Mouse (Mus musculus): ENCODE measurements around the gene Rnf44.
A peak's percentile ranks its signal among the peaks of the same experiment; 100 is the strongest.

The Rnf44 gene

DNA sequence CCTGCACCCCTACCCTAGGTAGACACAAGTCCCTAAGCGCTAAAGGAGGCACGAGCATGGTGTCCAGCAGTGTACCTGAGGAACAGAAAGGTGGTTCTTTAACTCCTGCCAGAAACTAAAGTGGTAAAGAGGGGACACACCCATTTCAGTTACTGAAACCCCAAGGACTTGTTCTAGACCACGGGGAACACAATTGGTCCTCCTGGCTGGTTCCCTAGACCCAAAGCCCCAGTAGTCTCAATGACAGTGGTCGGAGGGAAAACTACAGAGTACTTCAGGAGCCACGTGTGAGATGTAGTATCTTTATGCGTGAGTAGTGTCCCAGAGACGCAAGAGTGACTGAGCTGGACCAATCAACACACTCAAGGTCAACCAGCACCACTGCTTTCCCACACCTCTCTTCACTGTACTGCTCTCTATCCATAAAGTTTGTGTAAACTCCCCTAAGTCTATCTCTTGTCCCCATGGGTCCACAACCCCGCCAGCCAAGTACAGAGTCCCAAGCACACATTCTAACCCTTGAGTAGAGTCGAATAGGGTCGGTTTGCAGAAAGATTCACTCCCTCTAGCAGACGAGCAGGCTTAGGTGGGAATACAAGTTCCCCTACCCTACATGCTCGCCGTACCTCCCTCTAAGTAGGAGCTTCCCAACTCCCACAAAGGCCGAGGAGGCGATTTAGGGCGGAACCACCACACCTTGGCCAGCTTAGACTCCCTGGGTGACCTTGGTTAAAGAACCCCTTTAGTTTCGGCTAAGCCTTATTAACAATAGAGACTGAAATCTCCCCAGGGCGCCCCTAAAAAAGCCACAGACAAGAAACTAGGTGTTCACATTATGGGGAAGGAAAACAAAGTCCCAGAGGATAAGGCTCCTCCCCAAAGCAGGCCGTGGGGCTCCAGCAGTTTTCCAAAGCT is 7.3 kb downstream of the Rnf44 start:
- no peak for DNase-seq (ENCODE audit: low spot score)

DNA sequence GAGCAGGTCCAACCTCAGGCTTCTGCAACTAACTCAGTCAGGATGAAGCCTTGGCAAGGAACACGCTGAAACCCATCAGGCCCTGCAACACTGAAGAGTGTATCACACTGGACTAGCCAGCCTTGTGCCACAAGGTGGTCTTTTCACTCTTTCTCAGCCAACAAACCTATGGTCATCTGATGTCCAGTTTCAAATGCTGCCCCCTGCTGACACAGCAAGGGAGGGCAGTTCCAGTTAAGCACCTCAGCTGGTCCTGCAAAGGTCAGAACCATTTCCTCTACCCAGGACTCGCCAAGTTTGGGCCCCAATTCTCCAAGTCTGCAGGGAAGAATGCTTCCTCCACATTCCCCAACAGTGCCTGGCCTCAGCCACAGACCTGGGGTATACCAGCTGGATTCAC is 8.5 kb downstream of the Rnf44 start:
- no peak for DNase-seq (ENCODE audit: low spot score)

DNA sequence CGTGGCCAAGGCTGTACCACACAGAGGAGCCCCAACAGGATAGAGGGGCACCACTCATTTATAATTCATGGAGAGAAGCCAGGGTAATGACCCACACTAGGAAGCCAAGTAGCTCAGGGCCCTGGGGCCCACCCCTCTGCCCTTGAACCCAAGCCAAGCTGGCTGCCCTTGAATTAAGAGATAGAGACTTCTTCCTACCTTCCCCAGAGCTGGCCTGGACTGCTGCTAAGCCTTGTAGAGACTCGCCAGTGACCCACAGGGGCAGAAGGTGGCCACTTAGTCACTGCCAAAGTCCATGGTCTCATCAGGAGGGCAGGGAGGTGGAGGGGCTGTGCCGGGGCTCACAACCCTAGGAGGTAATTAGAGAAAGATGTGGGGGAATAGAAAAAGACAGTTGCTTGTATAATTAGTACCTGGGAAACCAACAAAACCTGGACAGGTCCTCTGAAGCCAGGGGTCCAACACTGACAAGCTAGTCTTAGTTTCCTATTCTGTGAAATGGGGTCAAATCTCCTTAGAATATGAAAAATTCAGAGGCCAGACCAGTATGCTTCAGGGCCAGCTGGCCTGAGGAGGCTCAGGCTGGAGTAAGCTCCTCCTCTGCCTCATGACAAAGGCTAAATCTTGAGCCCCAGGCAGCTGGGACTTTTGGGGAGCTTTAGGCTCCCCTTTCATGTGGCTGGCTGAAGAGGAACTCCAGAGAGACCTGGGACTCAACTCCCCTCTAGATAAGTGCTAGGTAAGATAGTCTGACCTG is 9.4 kb downstream of the Rnf44 start:
- DNase-seq (ENCODE audit: low spot score) = peak; percentile 61

DNA sequence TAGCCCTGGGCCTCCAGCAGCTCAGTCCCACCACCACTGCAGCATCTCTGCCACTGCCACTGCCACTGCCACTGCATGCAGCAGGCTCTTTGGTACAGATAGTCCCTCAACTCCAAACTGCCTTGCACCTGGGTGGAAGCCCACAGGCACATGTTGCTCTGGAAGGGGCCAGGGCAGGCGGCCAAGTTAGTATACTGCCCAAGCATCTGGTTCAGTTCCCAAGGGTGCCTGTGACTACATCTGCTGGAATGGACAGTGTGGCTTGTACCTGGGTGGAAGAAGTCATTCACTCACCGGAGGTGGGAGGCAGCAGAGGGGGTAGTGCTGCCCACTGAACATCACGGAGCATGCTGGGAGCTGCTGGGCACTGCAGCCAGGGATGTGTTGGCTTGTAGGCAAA is 10.4 kb downstream of the Rnf44 start:
- no peak for DNase-seq (ENCODE audit: low spot score)

DNA sequence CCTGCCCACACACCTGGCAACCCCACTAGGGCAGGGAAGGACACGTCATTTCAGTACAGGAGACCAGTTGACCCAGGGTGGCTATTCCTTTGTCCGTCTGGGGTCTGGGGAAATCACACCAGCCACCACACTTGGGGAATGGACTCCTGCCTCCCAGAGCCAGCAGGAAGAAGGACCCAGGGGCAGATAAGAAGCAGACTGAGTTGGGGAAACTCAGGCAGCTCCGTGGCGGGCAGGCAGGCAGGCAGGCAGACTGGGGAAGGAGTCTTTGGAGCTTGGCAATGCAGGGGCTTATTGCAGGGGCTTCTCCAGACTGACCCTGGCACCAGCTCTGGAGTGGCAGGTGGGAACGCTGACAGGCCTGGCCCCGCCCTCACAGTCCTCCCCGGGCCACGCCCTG is 12.4 kb downstream of the Rnf44 start:
- no peak for DNase-seq (ENCODE audit: low spot score)

DNA sequence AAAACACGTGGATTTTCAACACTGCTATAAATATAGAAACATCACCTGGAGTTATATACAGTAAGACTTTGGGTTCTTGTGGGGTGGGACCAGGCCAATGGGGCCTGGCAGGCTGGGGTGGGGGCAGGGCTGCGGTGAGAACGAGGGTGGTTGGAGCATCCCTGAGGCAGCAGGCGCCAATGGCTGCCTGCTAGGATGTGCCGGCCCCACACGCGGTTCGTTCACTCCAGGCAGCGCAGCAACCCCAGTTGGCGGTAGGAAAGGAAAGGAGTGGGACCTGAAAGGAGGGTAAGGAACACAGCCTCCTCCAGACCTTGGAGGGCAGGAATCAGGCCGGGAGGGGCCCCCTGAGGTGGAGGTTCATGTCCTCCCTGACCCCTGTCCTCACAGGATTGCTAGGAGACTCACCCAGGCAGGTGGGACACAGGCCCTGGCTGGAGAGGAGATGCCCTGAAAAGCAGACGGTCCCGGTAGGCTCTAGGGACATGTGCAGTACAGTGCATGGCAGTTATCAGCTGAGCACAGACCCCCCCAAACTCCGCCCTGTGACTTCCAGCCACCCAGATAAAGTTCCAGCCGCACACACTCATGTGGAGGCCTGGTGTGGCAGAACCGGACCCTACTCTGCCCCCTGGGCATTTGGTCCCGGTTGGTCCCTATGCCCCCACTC is 13.4 kb downstream of the Rnf44 start:
- DNase-seq (ENCODE audit: low spot score) = no peak

DNA sequence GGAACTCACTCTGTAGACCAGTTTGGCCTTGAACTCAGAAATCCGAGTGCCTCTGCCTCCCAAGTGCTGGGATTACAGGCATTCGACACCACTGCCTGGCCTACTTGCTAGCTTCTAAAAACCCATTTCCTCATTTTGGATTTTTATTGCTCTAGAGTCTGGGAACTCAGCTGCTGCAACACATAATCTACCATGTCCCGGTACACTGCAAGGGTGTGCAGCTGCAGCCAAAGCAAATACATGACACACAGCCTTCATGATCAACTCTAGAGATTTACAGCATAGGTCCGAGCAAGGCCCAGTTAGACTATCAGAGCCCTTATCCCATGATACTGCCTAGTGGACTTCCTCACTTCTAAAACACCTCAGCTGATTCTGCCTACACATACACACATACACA is 15.4 kb downstream of the Rnf44 start:
- DNase-seq (ENCODE audit: low spot score) = no peak

DNA sequence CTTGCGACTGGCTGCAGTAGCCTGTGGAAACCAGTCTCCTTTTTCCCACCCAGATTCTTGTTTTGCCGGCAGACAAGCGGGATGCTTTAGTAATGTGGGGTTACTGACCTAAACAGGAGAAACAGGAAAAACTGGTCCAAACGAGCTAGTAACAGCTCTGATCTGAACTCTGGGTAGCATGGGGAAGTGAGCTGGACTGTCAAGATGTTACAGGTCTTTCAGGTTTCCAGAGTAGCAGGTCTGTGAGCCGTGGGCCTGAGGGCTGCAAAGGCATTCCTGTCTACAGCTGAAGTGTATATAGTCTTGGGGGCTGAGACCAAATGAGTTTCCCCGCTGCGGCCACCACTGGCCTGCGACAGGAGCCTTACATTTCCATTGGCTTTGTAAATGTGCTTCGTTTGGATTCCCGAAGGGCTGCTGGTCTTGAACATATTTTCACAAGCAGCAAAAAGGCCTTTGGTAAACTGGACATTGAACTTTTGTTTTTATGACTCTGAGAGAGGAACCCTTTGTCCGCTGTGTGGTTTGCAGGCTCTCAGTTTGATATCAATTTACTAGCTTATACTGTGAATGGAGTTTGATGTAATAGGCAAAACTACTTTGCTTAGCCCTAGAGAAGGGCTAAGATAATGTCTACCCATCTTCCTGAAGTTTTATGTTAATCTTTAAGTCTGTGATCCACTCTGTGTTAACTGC is 17.7 kb downstream of the Rnf44 start:
- no peak for DNase-seq (ENCODE audit: low spot score)

DNA sequence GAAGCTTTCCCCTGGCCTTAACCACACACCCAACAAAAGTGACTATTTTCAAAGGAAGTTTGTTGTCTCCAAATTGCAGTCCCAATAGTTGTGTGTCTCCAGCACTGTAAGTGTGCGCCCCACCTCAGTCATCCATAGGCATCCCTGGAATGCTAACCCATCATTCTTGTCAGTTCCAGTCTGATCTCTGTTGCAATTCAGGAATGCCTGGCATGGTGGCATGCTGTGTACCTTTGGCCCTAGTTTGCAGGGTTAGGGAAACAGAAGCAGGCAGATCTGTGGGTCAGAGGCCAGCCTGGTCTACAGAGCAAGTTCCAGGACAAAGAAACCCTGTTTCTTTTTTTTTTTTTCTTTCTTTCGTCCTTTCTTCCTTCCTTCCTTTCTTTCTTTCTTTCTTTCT is 23.2 kb downstream of the Rnf44 start:
- no peak for DNase-seq (ENCODE audit: low spot score)

DNA sequence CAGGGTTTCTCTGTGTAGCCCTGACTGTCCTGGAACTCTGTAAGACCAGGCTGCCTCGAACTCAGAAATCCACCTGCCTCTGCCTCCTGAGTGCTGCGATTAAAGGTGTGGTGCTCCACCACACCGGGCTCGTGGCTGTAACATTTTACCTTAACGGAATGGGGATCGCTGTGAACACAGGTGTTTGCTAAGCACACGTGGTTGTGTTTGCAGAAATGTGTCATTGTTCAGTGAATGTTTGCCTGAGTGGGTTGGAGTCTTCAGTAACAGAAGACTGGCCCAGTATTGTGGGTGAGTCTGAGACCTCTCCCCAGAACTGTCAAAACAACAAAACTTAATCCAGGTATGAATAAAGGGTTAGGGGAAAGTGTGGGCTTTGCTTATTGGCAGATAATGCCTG is 28.6 kb downstream of the Rnf44 start:
- DNase-seq (ENCODE audit: low spot score) = no peak

DNA sequence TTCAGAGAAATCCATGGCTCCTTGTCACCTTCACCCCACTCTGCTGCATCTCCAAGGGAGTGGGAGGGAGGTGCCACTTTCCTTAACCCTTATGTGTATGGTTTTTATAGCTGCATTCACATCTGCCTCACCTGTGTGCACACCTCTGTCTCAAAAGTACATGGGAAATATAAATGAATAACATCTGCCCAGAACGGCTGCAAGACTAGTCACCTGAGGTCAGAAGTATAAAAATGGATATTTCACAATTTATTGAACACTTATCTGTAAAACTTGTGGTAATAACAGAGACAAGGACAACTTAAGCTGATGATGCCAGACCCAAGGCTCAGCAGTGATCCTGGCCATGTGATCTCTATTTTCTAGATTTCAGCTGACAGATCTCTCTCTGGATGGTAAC is 29.2 kb downstream of the Rnf44 start:
- DNase-seq (ENCODE audit: low spot score) = no peak

DNA sequence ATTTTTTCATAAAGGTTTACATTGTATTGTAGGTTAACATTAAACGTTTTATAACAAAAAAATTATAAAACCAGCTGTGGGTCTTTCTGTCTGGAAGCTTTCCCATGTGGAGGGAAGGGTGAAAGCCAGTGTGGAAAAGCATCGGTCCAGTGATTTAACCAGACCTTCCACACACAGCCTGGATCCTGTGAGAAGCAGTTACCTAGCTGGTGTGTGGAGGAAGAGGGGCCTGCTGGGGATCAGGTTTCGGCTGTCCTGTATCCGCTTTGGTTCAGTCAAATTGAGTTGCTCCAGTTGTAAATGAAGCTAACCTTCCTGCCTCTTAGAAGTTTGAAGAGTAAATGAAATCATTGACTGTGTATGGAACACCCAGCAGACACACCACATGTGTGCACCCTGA is 29.7 kb downstream of the Rnf44 start:
- no peak for DNase-seq (ENCODE audit: low spot score)

DNA sequence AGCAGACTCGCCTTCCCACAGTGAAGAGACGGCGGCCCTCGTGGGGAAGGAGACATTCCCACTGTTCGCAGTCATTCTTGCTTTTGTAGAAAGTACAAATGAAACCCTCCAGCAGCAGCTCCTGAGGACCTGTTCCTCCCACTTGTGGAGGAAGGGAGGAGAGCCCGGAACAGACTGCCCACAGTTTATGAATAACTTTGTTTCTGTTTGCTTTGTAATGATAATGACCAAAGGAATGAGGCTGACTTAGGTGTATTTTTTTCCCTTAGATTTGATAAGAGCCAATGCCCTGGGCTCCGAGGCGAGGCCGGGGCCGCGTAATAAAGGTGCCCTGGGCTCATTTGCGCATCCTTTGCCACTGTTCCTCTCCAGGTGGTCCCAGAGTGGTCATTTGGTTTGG is 32.3 kb downstream of the Rnf44 start:
- peak; percentile 61 for DNase-seq (ENCODE audit: low spot score)

DNA sequence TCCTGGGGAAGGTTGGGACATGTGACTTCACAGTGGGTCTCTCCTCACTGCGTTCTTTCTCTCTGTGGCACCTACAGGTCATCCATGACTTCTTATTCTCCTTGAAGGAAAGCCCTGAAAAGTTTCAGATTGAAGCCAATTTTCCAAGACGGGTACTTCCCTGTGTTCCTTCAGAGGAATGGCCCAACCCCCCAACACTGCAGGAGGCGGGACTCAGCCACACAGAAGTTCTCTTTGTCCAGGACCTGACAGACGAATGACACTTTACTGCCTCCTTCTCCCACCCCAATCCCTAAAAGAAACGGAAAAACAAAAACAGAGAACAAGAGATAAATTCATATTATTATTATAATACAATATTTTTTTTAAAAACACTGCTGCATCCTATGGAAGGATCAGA is 32.8 kb downstream of the Rnf44 start:
- DNase-seq (ENCODE audit: low spot score) = no peak

DNA sequence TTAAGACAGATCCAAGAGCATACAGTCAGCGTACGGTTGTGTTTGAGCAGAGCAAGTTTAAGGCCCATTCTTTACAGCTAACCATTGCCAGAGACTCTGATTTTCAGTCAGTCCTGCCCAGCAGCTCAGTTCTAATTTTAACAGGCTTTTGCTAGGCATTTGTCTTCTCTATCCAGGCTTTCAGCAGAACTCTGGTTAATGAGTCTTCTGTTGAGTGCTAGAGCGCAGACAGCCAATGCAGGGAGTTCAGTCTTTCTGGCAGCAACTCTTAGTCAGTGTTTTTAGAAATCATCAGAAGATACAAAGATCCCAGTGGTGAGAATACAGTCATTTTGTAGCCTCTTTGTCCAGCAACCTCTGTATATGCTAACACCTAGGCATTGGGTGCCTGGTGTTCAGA is 43.2 kb downstream of the Rnf44 start:
- DNase-seq (ENCODE audit: low spot score) = no peak

DNA sequence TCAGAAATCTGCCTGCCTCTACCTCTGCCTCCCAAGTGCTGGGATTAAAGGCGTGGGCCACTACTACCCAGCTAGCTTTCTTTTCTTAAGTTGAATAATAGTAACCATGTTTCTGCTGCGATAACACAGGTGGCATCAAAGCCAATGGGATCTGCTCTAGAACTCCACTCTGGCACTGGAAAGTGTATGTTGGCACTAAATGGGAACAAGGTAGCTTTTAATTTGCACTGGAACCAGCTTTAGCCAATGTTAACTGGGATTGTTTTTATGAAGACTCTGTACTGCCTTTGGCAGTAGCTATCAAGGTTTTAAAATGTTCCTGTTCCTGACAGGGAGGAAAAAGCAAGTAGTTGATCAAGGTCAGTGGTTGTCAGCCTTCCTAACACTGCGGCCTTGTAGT is 58.7 kb downstream of the Rnf44 start:
- no peak for DNase-seq (ENCODE audit: low spot score)

DNA sequence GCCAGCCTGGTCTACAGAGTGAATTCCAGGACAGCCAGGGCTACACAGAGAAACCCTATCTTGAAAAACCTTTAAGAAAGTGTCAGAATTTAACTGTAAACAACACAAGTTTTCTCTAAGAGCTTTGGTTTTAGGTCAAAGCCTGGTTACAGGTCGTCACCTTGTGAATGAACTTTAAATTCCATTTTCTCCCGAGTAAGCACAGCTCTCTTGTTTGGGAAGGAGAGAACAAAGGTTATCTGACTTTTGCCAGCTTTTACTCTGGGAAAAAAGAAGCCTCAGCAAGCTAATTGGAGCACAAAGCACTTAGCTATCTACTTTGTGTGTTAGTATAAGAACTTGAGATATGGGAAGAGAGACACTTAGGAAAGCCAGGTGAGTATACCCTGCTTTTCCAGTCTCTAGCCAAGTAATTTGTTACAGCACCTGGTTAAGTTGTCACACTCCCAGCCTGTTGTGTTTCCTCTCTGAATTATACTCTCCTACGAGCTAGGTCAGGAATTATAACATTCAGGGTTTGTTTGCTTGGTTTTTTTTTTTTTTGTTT is 60.9 kb downstream of the Rnf44 start:
- no peak for DNase-seq (ENCODE audit: low spot score)
